Mouse (Mus musculus) embryonic fibroblast, embryonic 13.5 days (primary cell): Measurements from ENCODE around the gene Gm17387. TPM values are rescaled to one million over a fixed set of nuclear protein-coding genes. Genes with fewer than 3 reads are reported as not detected.

ENCODE experiments used
- H3K27ac ChIP-seq: 2 replicates; pipeline ENCODE4 v1.5.1; 2012; ENCODE audit warnings: low read length, control low read depth, inconsistent platforms; ENCODE audit not compliant: insufficient read depth
- H3K4me1 ChIP-seq: 2 replicates; pipeline ENCODE4 v1.6.1; 2011; ENCODE audit warnings: low read length; ENCODE audit not compliant: control insufficient read depth, insufficient read depth
- H3K4me3 ChIP-seq: 2 replicates; pipeline ENCODE4 v1.5.1; 2011; ENCODE audit warnings: mild to moderate bottlenecking, control low read depth, low read length; ENCODE audit not compliant: insufficient read depth
- CTCF ChIP-seq: IDR thresholded peaks from 2 replicates; pipeline ENCODE4 v1.5.1; 2011; ENCODE audit warnings: mild to moderate bottlenecking, control low read depth, low read length, moderate library complexity, borderline replicate concordance; ENCODE audit not compliant: insufficient read depth
- POLR2A ChIP-seq: IDR thresholded peaks from 2 replicates; pipeline ENCODE4 v1.6.1; 2011; ENCODE audit warnings: low read depth, mild to moderate bottlenecking, control low read depth, low read length, moderate library complexity
- polyA plus RNA-seq: library from polyadenylated mRNA; stranded (reverse); fragments of >200 nt; gene quantifications from 2 replicates; pipeline ENCODE4 v1.2.4, GENCODE M21; 2011; ENCODE audit warnings: low read depth; ENCODE audit not compliant: missing spikeins, insufficient read length

Gm17387 gene
- polyA plus RNA-seq, 1 experiment: not detected

DNA sequence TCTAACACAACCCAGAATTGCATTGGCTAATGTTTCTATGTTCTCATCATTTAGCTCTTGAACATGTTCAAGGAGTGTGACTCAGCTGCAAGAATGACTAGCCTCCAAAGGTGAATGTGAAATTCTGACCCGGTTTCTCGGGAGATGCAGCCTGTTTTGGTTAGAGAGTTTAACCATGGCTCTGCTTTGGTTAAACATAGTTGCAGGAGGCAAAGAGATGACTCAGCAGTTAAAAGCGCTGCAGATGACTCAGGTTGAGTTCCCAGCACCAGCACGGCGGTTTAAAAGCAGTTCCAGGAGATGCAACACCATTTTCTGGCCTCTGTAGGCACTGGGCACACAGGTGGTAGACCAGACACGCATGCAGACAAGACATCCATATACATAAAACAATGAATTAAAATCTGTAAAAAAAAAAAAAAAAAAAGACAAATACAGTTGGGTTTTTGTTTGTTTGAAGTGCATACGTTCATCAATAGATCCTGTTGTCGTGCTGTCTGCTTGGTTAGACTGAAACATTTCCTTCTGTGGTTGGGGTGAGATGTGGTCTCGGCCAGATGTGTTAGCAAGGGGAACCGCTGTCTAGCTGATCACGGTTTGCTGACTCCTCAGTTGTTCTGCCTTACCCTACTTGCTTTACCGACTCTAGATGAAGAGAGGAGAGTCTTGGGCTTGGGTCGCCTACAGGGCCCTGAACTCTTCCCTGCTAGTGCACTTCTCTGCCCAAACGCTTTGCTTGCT lies 29.8 kb downstream of the Gm17387 start:
- no peaks in the 10 kb centered on the region for H3K4me1 ChIP-seq
- no peak overlapping the region for H3K4me3 ChIP-seq
- no peak overlapping the region for H3K27ac ChIP-seq
- TF ChIP-seq POLR2A (no peak), CTCF (no peak)

DNA sequence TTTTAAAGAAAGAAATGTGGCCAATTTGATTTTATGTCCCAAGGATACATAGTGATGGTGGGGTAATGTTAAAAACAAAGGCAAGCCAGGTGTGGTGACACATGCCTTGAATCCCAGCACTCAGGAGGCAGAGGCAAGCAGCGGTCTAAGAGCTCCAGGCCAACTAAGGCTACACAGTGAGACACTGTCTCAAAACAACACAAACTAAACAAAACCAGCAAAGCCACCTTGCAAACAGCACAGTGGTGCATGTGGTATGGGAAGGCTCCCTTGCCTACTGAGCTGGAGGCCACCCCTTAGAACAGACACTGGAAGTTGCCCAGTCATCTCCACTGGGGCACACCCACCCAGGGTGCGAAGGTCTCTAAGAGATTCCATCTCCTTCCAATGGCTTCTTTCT lies 31.0 kb downstream of the Gm17387 start:
- H3K4me3 ChIP-seq: no peak overlapping the region
- H3K4me1 ChIP-seq: no peaks in the 10 kb centered on the region
- H3K27ac ChIP-seq: no peak overlapping the region
- TF ChIP-seq POLR2A (no peak), CTCF (no peak)

DNA sequence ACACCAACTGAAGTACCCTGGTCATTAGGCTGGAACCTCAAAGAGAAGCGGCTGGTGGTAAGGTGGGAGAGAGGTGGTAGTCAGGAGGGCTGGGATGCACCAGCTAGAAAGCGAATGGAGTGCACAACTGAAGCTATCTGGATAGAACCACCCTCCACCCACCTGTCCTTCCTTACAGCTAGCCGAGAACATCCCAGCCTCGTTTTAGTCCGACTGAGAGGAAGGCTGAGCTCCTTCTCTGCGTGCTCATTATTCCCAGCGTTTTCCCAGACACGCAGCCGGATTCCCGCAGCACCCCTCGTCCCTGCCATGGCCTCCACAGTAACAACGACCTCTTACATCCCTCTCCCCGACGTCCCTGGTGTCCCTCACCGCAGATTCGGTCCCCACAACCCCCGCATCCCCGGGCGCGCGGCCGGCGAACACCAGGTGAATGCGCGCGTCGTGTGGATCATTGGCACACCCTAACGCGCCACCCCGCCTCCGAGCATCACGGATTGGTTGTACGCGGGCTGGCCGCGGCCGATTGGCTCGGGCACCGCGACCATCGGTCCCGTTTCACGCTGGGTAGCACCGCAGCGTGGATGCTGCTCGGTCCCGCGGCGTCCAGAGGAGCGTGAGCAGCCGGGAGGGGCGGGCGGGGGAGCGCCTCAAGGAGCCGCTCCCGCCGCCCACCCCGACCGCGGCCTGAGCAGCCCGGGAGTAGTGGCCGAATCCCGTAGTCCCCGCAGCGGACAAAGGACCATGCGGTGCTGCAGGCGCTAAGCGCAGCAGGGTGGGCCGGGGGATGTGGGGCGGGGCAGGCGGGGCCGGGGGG lies 31.7 kb downstream of the Gm17387 start, which contains the start of gene B4galnt4:
Gene B4galnt4 (plus strand): TSS at position 679 of the 817 bp plus-strand sequence.
- no peak within 1 kb of the TSS for H3K27ac ChIP-seq
- TF ChIP-seq POLR2A: no peak
- no peak for TF ChIP-seq CTCF

DNA sequence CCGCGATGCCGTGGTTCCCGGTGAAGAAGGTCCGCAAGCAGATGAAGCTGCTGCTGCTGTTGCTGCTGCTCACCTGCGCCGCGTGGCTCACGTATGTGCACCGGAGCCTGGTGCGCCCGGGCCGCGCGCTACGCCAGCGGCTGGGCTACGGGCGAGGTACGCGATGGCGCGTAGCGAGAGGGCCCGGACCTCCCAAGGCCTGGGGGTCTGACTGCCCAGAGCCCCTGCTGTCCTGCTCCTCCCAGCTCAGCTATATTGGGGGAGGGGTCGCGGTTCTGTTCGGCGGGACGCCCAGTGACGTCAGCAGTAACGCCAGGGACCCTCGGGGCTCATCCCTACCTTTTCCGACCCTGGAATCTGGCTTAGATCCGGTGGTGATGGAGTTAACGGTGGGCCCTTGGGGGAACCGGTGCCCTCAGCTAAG lies 32.4 kb downstream of the Gm17387 start:
- Histone ChIP-seq H3K27ac (no peak overlapping the region), H3K4me1 (no peaks in the 10 kb centered on the region)
- no peak for TF ChIP-seq CTCF
- TF ChIP-seq POLR2A: no peak

More for the DNA sequence above, 31.7 kb downstream of the Gm17387 start, which contains the start of gene B4galnt4:
- no peaks in the 10 kb centered on the region for H3K4me1 ChIP-seq
- peak within 1 kb of the TSS; percentile 53 for H3K4me3 ChIP-seq

DNA sequence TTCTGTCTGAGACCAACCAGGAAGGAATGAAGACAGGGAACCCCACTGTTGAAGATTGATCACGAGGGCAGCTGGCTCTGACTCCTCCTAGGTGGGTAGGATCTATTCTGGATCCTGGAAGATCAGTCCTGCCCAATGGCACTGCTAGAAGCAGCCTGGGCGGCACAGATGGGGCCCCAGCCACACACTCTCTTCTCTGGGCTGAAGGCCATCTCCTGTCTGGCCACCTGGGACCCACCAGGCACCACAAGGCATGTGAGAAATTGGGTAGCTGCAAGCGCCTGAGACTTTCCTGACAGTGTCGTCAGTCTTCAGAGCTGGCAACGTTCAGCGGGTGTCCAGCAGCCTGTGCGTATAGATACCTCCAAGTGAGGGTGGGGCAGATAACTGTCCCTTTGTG lies 33.6 kb downstream of the Gm17387 start:
- no peaks in the 10 kb centered on the region for H3K4me1 ChIP-seq
- TF ChIP-seq POLR2A (no peak), CTCF (no peak)
- no peak overlapping the region for H3K4me3 ChIP-seq
- H3K27ac ChIP-seq: no peak overlapping the region

More for the DNA sequence above, 32.4 kb downstream of the Gm17387 start:
- H3K4me3 ChIP-seq: peak overlapping the region; percentile 53

DNA sequence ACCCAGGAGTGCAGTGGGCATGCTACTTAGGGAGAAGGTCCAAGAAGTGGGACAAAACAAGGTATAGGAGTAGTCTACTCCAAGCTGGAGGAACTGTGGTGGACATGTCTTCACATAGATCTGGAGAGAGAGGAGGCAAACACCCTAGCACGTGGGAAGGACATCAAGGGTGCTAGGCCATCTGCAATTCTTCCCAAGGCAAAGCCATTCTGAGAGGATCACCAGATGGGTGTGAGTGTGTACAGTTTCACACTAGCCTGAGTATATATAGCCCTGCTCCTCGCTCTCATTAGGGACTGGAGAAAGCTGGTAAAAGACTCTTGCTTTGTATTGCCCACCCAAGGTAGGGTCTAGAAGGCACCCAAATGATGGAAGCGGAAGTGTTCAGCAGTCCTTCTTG lies 34.4 kb downstream of the Gm17387 start:
- Histone ChIP-seq H3K4me1 (no peaks in the 10 kb centered on the region), H3K27ac (no peak overlapping the region), H3K4me3 (no peak overlapping the region)
- TF ChIP-seq POLR2A (no peak), CTCF (no peak)

DNA sequence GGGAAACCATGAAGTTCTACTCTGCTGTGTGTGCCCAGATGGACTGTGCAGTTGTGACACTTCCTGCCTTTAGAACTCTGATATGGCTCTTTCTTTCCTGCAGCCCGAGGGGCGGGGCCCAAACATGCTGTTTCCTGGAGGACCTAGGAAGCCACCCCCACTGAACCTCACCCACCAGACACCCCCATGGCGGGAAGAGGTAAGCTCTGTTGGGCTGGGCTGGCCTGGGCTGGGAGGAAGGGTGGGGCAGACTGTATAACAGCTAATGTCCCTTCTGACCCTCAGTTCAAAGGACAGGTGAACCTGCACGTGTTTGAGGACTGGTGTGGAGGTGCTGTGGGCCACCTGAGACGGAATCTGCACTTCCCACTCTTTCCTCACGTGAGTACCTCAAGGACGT lies 35.2 kb downstream of the Gm17387 start:
- no peak for TF ChIP-seq POLR2A
- TF ChIP-seq CTCF: no peak
- Histone ChIP-seq H3K27ac (no peak overlapping the region), H3K4me3 (no peak overlapping the region), H3K4me1 (no peaks in the 10 kb centered on the region)

DNA sequence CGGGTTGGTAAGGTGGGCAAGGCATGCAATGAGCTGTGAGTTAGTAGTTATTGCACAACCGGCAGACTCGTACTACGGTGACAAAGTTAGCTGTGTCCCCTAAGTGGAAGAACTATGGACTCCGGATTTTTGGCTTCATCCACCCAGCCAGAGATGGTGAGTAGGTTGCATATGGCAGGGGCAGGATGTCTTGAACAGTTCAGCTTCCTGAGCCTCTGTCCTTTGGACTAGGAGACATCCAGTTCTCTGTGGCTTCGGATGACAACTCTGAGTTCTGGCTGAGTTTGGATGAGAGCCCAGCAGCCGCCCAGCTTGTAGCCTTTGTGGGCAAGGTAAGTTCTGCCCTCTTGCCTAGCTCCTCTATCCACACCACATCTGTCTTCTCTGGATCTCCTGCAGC lies 35.6 kb downstream of the Gm17387 start:
- no peak for TF ChIP-seq CTCF
- Histone ChIP-seq H3K27ac (no peak overlapping the region), H3K4me3 (no peak overlapping the region), H3K4me1 (no peaks in the 10 kb centered on the region)

DNA sequence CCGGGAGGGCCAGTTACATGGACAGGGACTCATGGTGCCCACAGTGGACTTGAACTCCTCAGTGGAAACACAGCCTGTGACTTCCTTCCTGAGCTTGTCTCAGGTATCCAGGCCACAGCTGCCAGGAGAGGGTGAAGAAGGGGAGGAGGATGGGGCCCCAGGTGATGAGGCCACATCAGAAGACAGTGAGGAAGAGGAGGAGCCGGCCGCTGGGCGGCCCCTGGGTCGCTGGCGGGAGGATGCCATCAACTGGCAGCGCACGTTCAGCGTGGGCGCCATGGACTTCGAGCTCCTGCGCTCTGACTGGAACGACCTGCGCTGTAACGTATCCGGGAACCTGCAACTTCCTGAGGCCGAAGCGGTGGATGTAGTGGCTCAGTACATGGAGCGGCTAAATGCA lies 39.4 kb downstream of the Gm17387 start:
- H3K4me1 ChIP-seq: no peaks in the 10 kb centered on the region
- TF ChIP-seq POLR2A (no peak), CTCF (no peak)
- H3K4me3 ChIP-seq: no peak overlapping the region
- no peak overlapping the region for H3K27ac ChIP-seq
